8 mouse cellular contexts compared by ENCODE assay signal in genomic region chr7:81493331-81494021, GRCm38 (mm10). TPM values are rescaled to one million over a fixed set of nuclear protein-coding genes. Genes with fewer than 3 reads are reported as not detected.
DNase-seq lines count a peak whose midpoint lies in the region; ATAC-seq and TF ChIP-seq lines count a peak whose summit lies in the region.

TSS of gene Ap3b2 (minus strand) at chr7:81493925.

- TF ChIP-seq CTCF in cerebellum, adult 2 months (IDR thresholded peaks at IDR 0.05; ENCODE audit: borderline replicate concordance, insufficient read depth, low read depth, low read length) = no peak
- TF ChIP-seq CTCF in lung, adult 2 months (IDR thresholded peaks at IDR 0.05; ENCODE audit: insufficient read depth, low read length) = no peak

- H3K4me1 ChIP-seq in cerebellum, adult 2 months (ENCODE audit: control insufficient read depth, insufficient read depth, low read length) = peaks cover 12% of the 10 kb centered on the region
- H3K4me1 ChIP-seq in lung, adult 2 months (ENCODE audit: control insufficient read depth, insufficient read depth, low read length) = no peaks in the 10 kb centered on the region

- peak within 1 kb of the TSS; percentile 90 for H3K27ac ChIP-seq in cerebellum, adult 2 months (ENCODE audit: insufficient read depth, low read length)

- H3K27me3 ChIP-seq in cerebellum, adult 2 months (ENCODE audit: control insufficient read depth, insufficient read depth, low read length) = no peaks in the 10 kb centered on the region

- peak within 1 kb of the TSS; percentile 92 for H3K4me3 ChIP-seq in cerebellum, adult 2 months (replicated peaks; ENCODE audit: insufficient read depth, low read depth, low read length)
- H3K4me3 ChIP-seq in lung, adult 2 months (replicated peaks; ENCODE audit: extremely low read depth, low read depth, low read length) = no peak within 1 kb of the TSS

- TF ChIP-seq POLR2A in cerebellum, adult 2 months (IDR thresholded peaks at IDR 0.05; ENCODE audit: borderline replicate concordance, insufficient read depth, low read length) = peak; percentile 85; the same call in 1 of the 2 replicates
- TF ChIP-seq POLR2A in lung, adult 2 months (IDR thresholded peaks at IDR 0.05; ENCODE audit: borderline replicate concordance, extremely low read depth, low read depth, low read length) = no peak

- WGBS in cerebellum, adult 2 months = 1% methylated on average over 57 of the region's 57 CpGs
- WGBS in lung, adult 2 months = under 1% methylated on average over 57 of the region's 57 CpGs

- peak; percentile 42 to 57; a peak in 3 of 4 replicates for ATAC-seq in hematopoietic stem cell, adult 5-6 weeks (replicated peaks in 1 of 2; ENCODE audit: insufficient read depth in 1 of 2, low FRiP score in 2 of 2, low TSS enrichment in 1 of 2, low read depth in 1 of 2, poor library complexity in 2 of 2, severe bottlenecking in 2 of 2)

- DNase-seq in MN1 (ENCODE audit: low spot score) = peak; percentile 81
- DNase-seq in cerebellum, adult 2 months = peak; percentile 84 to 90
- DNase-seq in forelimb bud, embryonic 11.5 days (ENCODE audit: low read depth, low spot score) = peak; percentile 75
- peak; percentile 37 for DNase-seq in layer of hippocampus, adult 9-10 months (ENCODE audit: low spot score)
- DNase-seq in lung, adult 2 months = peak; percentile 30
- DNase-seq in ovary, adult 18-20 months (ENCODE audit: low spot score) = peak; percentile 33
- DNase-seq in thymus, postnatal 14 days = peak; percentile 46

RNA-seq across cellular contexts. Expression of gene Ap3b2, which starts in this region (rescaled TPM):
- 139 and 141 TPM in 2 replicates for polyA plus RNA-seq in cerebellum, adult 2 months (2012; rRNA removed)
- not detected in 2 replicates for total RNA-seq in hematopoietic stem cell, adult 5-6 weeks (2017)
- polyA plus RNA-seq in lung, adult 2 months (2012; rRNA removed) = 0.08 and 0.09 TPM in 2 replicates

Comparison
In these comparisons a context has a peak if more than half of its experiments do, and no peak if none do; other contexts are left out.
1. RNA of gene Ap3b2 (polyA plus RNA-seq): 139 to 141 TPM in cerebellum, adult 2 months; 0.08 to 0.09 TPM in lung, adult 2 months; every median in the first group is over 100 times any median in the second.
2. Peak in ATAC-seq in hematopoietic stem cell, adult 5-6 weeks; RNA of the gene not detected or under 1 TPM.
3. Peak in DNase-seq in lung, adult 2 months; RNA of the gene not detected or under 1 TPM.
4. DNase-seq: peak in every context shown above with its lines; median percentile 87 in cerebellum, adult 2 months; 81 in MN1; 75 in forelimb bud, embryonic 11.5 days; 46 in thymus, postnatal 14 days; 37 in layer of hippocampus, adult 9-10 months; 33 in ovary, adult 18-20 months; 30 in lung, adult 2 months.